ENCODE assay signal across 8 mouse cellular contexts in the genomic region with DNA sequence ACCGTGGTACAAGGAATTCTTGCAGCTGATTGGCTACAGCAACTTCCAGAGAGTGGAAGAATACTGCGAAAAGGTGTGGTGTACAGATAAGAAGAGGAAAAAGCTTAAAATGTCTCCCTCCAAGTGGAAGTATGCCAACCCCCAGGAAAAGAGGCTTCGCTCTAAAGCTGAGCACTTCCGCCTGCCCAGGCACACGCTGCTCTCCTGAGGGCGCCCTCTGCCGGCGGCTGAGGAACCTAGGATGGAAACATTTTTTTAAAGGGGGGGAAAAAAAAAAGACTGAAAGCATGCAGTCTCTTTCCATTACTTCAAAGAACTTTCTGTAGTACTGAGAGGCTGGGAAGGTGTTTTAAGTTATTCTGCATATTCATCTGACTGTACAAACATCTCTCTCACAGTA.
DNase-seq lines count a peak whose midpoint lies in the region; ATAC-seq lines count a peak whose summit lies in the region.

No protein-coding gene starts in this region.

- H3K4me2 ChIP-seq in hindbrain, embryonic 12.5 days (replicated peaks) = no peak overlapping the region

- WGBS in hindbrain, embryonic 10.5 days = 44% methylated on average over 8 of the region's 8 CpGs
- WGBS in hindbrain, embryonic 12.5 days = 39% methylated on average over 8 of the region's 8 CpGs

- H3K27me3 ChIP-seq in hindbrain, embryonic 10.5 days (ENCODE audit: insufficient read depth, poor library complexity, severe bottlenecking) = no peaks in the 10 kb centered on the region
- H3K27me3 ChIP-seq in hindbrain, embryonic 12.5 days = no peaks in the 10 kb centered on the region

- H3K9ac ChIP-seq in hindbrain, embryonic 12.5 days = no peak overlapping the region

- no peaks in the 10 kb centered on the region for H3K9me3 ChIP-seq in hindbrain, embryonic 10.5 days
- H3K9me3 ChIP-seq in hindbrain, embryonic 12.5 days (replicated peaks) = no peaks in the 10 kb centered on the region

- ATAC-seq in hindbrain, embryonic 12.5 days (ENCODE audit: low FRiP score) = no peak
- no peak for ATAC-seq in inflammation-experienced regulatory T-cells, adult 6 months

- no peaks in the 10 kb centered on the region for H3K4me1 ChIP-seq in hindbrain, embryonic 10.5 days (replicated peaks)
- H3K4me1 ChIP-seq in hindbrain, embryonic 12.5 days = no peaks in the 10 kb centered on the region

- H3K36me3 ChIP-seq in hindbrain, embryonic 10.5 days = no peaks in the 10 kb centered on the region
- no peaks in the 10 kb centered on the region for H3K36me3 ChIP-seq in hindbrain, embryonic 12.5 days

- H3K27ac ChIP-seq in hindbrain, embryonic 10.5 days = no peak overlapping the region
- no peak overlapping the region for H3K27ac ChIP-seq in hindbrain, embryonic 12.5 days

- H3K4me3 ChIP-seq in hindbrain, embryonic 10.5 days = no peak overlapping the region
- no peak overlapping the region for H3K4me3 ChIP-seq in hindbrain, embryonic 12.5 days

- DNase-seq in hindbrain, embryonic 10.5 days (ENCODE audit: low spot score) = peak; percentile 19
- DNase-seq in urinary bladder, postnatal 14 days (ENCODE audit: low spot score) = peak; percentile 16
- DNase-seq in urinary bladder, postnatal 10 days (ENCODE audit: low spot score) = no peak
- DNase-seq in embryo, embryonic 11 days = peak; percentile 62
- DNase-seq in lung, postnatal 10 days = peak; percentile 33
- DNase-seq in spleen, postnatal 14 days (ENCODE audit: low spot score in 2 of 2) = no peak

Comparison
In these comparisons a context has a peak if more than half of its experiments do, and no peak if none do; other contexts are left out.
1. DNase-seq: peak in hindbrain, embryonic 10.5 days (single experiment), urinary bladder, postnatal 14 days (single experiment), embryo, embryonic 11 days (single experiment) and lung, postnatal 10 days (single experiment); none in urinary bladder, postnatal 10 days (single experiment) and spleen, postnatal 14 days (0 of 2).